Mouse (Mus musculus) embryonic fibroblast, embryonic 13.5 days (primary cell): ENCODE results near the gene Map3k20.

Experiments used
- CTCF ChIP-seq: IDR thresholded peaks from 2 replicates; pipeline ENCODE4 v1.5.1; 2011; ENCODE audit warnings: mild to moderate bottlenecking, control low read depth, low read length, moderate library complexity, borderline replicate concordance; ENCODE audit not compliant: insufficient read depth
- POLR2A ChIP-seq: IDR thresholded peaks from 2 replicates; pipeline ENCODE4 v1.6.1; 2011; ENCODE audit warnings: low read depth, mild to moderate bottlenecking, control low read depth, low read length, moderate library complexity

GRCm38 (mm10) chr2:72478176-72478575, 192.7 kb downstream of the Map3k20 start:
- TF ChIP-seq CTCF (no peak), POLR2A (no peak)
